Mouse (Mus musculus): ENCODE measurements around the gene Il15. TPM values are rescaled to one million over a fixed set of nuclear protein-coding genes. Genes with fewer than 3 reads are reported as not detected.

The Il15 gene
- polyA plus RNA-seq, 1 experiment from 2014 or later = 2.6 TPM

GRCm38 (mm10) chr8:82281995-82282394, 121.0 kb downstream of the Il15 start:
- Histone ChIP-seq H3K9ac (no peak overlapping the region), H3K27ac (no peak overlapping the region), H3K4me2 (replicated peaks) (no peak overlapping the region), H3K9me3 (no peaks in the 10 kb centered on the region), H3K27me3 (no peaks in the 10 kb centered on the region), H3K4me1 (no peaks in the 10 kb centered on the region), H3K36me3 (no peaks in the 10 kb centered on the region), H3K4me3 (no peak overlapping the region)
- no peak for ATAC-seq (ENCODE audit: insufficient number of reproducible peaks, insufficient read depth, low FRiP score, low TSS enrichment)
- 75% methylated on average over 5 of the region's 5 CpGs for WGBS
